Mouse (Mus musculus): Measurements from ENCODE around the gene Bola1. TPM values are rescaled to one million over a fixed set of nuclear protein-coding genes. Genes with fewer than 3 reads are reported as not detected.

Gene Bola1
- polyA plus RNA-seq, 1 experiment from 2014 or later, result 53.6 TPM

- Histone ChIP-seq H3K4me1 (replicated peaks; ENCODE audit: control insufficient read depth, insufficient read depth) (peaks cover 9% of the 10 kb centered on the region), H3K4me2 (replicated peaks; ENCODE audit: low read depth) (no peak overlapping the region), H3K4me3 (ENCODE audit: low read depth, low read length) (no peak overlapping the region), H3K27me3 (ENCODE audit: control insufficient read depth, insufficient read depth, low read length) (no peaks in the 10 kb centered on the region), H3K9ac (ENCODE audit: low read length) (no peak overlapping the region), H3K36me3 (ENCODE audit: control insufficient read depth, insufficient read depth, low read length) (no peaks in the 10 kb centered on the region), H3K27ac (replicated peaks) (no peak overlapping the region), H3K9me3 (ENCODE audit: control insufficient read depth, low read length) (no peaks in the 10 kb centered on the region)
- 92% methylated on average over 11 of the region's 11 CpGs for WGBS
- TF ChIP-seq CTCF (IDR thresholded peaks at IDR 0.05; ENCODE audit: low read depth), result peak; percentile 32
- no peak for TF ChIP-seq EP300 (optimal IDR thresholded peaks at IDR 0.05)
- ATAC-seq (ENCODE audit: low FRiP score, low TSS enrichment) (no peak), DNase-seq (ENCODE audit: low spot score) (no peak)
Measured at GRCm38 (mm10) chr3:96195616-96196313, 23.7 kb downstream of the Bola1 start.

- 84% methylated on average over 10 of the region's 10 CpGs for WGBS
- H3K9me3 ChIP-seq (ENCODE audit: control insufficient read depth, low read length), result no peaks in the 10 kb centered on the region
- ATAC-seq (ENCODE audit: low FRiP score, low TSS enrichment) (no peak), DNase-seq (ENCODE audit: low spot score) (no peak)
- H3K27me3 ChIP-seq (ENCODE audit: control insufficient read depth, insufficient read depth, low read length), result no peaks in the 10 kb centered on the region
- H3K27ac ChIP-seq (replicated peaks), result no peak overlapping the region
- H3K4me2 ChIP-seq (replicated peaks; ENCODE audit: low read depth), result no peak overlapping the region
- no peak overlapping the region for H3K9ac ChIP-seq (ENCODE audit: low read length)
- no peaks in the 10 kb centered on the region for H3K36me3 ChIP-seq (ENCODE audit: control insufficient read depth, insufficient read depth, low read length)
- H3K4me3 ChIP-seq (ENCODE audit: low read depth, low read length), result no peak overlapping the region
- TF ChIP-seq EP300 (optimal IDR thresholded peaks at IDR 0.05) (no peak), CTCF (IDR thresholded peaks at IDR 0.05; ENCODE audit: low read depth) (no peak)
- peaks cover 9% of the 10 kb centered on the region for H3K4me1 ChIP-seq (replicated peaks; ENCODE audit: control insufficient read depth, insufficient read depth)
Measured at GRCm38 (mm10) chr3:96194966-96195365, 24.5 kb downstream of the Bola1 start.

GRCm38 (mm10) chr3:96192977-96193376 lies 26.5 kb downstream of the Bola1 start:
- Histone ChIP-seq H3K36me3 (ENCODE audit: control insufficient read depth, insufficient read depth, low read length) (no peaks in the 10 kb centered on the region), H3K4me3 (ENCODE audit: low read depth, low read length) (no peak overlapping the region), H3K27ac (replicated peaks) (no peak overlapping the region), H3K9me3 (ENCODE audit: control insufficient read depth, low read length) (no peaks in the 10 kb centered on the region), H3K9ac (ENCODE audit: low read length) (no peak overlapping the region), H3K27me3 (ENCODE audit: control insufficient read depth, insufficient read depth, low read length) (no peaks in the 10 kb centered on the region), H3K4me2 (replicated peaks; ENCODE audit: low read depth) (no peak overlapping the region), H3K4me1 (replicated peaks; ENCODE audit: control insufficient read depth, insufficient read depth) (peaks cover 8% of the 10 kb centered on the region)
- DNase-seq (ENCODE audit: low spot score) (no peak), ATAC-seq (ENCODE audit: low FRiP score, low TSS enrichment) (no peak)
- 63% methylated on average over 12 of the region's 12 CpGs for WGBS
- no peak for TF ChIP-seq EP300 (optimal IDR thresholded peaks at IDR 0.05)
- no peak for TF ChIP-seq CTCF (IDR thresholded peaks at IDR 0.05; ENCODE audit: low read depth)

- Histone ChIP-seq H3K36me3 (ENCODE audit: control insufficient read depth, insufficient read depth, low read length) (no peaks in the 10 kb centered on the region; the same call in 1 of the 2 replicates), H3K9me3 (ENCODE audit: control insufficient read depth, low read length) (no peaks in the 10 kb centered on the region), H3K4me2 (replicated peaks; ENCODE audit: low read depth) (0 out of 2 replicates have a peak overlapping the region, but pooled peaks have one; percentile 9), H3K27me3 (ENCODE audit: control insufficient read depth, insufficient read depth, low read length) (no peaks in the 10 kb centered on the region), H3K4me3 (ENCODE audit: low read depth, low read length) (no peak overlapping the region), H3K9ac (ENCODE audit: low read length) (no peak overlapping the region), H3K4me1 (replicated peaks; ENCODE audit: control insufficient read depth, insufficient read depth) (0 out of 2 replicates have a peak, but pooled peaks cover 5% of the 10 kb centered on the region), H3K27ac (replicated peaks) (no peak overlapping the region)
- WGBS, result 15% methylated on average over 4 of the region's 4 CpGs
- TF ChIP-seq EP300 (optimal IDR thresholded peaks at IDR 0.05) (no peak), CTCF (IDR thresholded peaks at IDR 0.05; ENCODE audit: low read depth) (no peak)
- no peak for ATAC-seq (ENCODE audit: low FRiP score, low TSS enrichment)
- no peak for DNase-seq (ENCODE audit: low spot score)
Measured at GRCm38 (mm10) chr3:96182382-96182776, 37.1 kb downstream of the Bola1 start.

GRCm38 (mm10) chr3:96181510-96182381 lies 37.8 kb downstream of the Bola1 start:
- Histone ChIP-seq H3K9me3 (ENCODE audit: control insufficient read depth, low read length) (no peaks in the 10 kb centered on the region), H3K4me1 (replicated peaks; ENCODE audit: control insufficient read depth, insufficient read depth) (0 out of 2 replicates have a peak, but pooled peaks cover 5% of the 10 kb centered on the region), H3K4me2 (replicated peaks; ENCODE audit: low read depth) (peak overlapping the region; percentile 67), H3K36me3 (ENCODE audit: control insufficient read depth, insufficient read depth, low read length) (no peaks in the 10 kb centered on the region; the same call in 1 of the 2 replicates), H3K27me3 (ENCODE audit: control insufficient read depth, insufficient read depth, low read length) (no peaks in the 10 kb centered on the region), H3K27ac (replicated peaks) (no peak overlapping the region), H3K9ac (ENCODE audit: low read length) (peak overlapping the region; percentile 55; the same call in 1 of the 2 replicates), H3K4me3 (ENCODE audit: low read depth, low read length) (peak overlapping the region; percentile 46)
- no peak for TF ChIP-seq EP300 (optimal IDR thresholded peaks at IDR 0.05)
- no peak for TF ChIP-seq CTCF (IDR thresholded peaks at IDR 0.05; ENCODE audit: low read depth)
- no peak for DNase-seq (ENCODE audit: low spot score)
- peak; percentile 28; the same call in 1 of the 2 replicates for ATAC-seq (ENCODE audit: low FRiP score, low TSS enrichment)
- 43% methylated on average over 11 of the region's 12 CpGs for WGBS

Measured in stomach, postnatal 0 days (tissue).